Mouse (Mus musculus) limb, embryonic 10.5 days (tissue): Measurements from ENCODE around the gene Usp10. TPM values are rescaled to one million over a fixed set of nuclear protein-coding genes. Genes with fewer than 3 reads are reported as not detected.

ENCODE experiments used
- DNase-seq: peaks from one replicate; pipeline ENCODE4 v3.0.0-alpha.2; 2017; ENCODE audit warnings: low spot score
- H3K27ac ChIP-seq: fragments of 300-500 bp; sonication (generic); 2 replicates; pipeline ENCODE4 v1.5.1; 2016; ENCODE audit warnings: mild to moderate bottlenecking
- H3K27me3 ChIP-seq: fragments of 300-500 bp; sonication (generic); 2 replicates; pipeline ENCODE4 v1.6.1; 2016; ENCODE audit warnings: low read depth, mild to moderate bottlenecking; ENCODE audit not compliant: poor library complexity, severe bottlenecking
- H3K36me3 ChIP-seq: fragments of 300-500 bp; sonication (generic); 2 replicates; pipeline ENCODE4 v1.6.1; 2016; ENCODE audit warnings: mild to moderate bottlenecking, moderate library complexity
- H3K4me1 ChIP-seq: fragments of 300-500 bp; sonication (generic); 2 replicates; pipeline ENCODE4 v1.6.1; 2016
- H3K4me3 ChIP-seq: fragments of 300-500 bp; sonication (generic); 2 replicates; pipeline ENCODE4 v1.5.1; 2016; ENCODE audit warnings: mild to moderate bottlenecking, moderate library complexity
- H3K9me3 ChIP-seq: fragments of 300-500 bp; sonication (generic); replicated peaks from 2 replicates; pipeline ENCODE4 v1.6.1; 2016; ENCODE audit warnings: mild to moderate bottlenecking
- WGBS: fragments of 180-500 bp; shearing (Covaris S2); methylation state at CpG from one replicate; pipeline ENCODE4 v1.1.7; 2016; 5-methylcytosine and 5-hydroxymethylcytosine counted together
- polyA plus RNA-seq: library from polyadenylated mRNA; unstranded; fragments of >200 nt; fragmentation: Nextera tagmentation; extraction: Ambion mirVana; gene quantifications from 2 replicates; pipeline ENCODE4 v1.2.1, GENCODE M21; 2016

The Usp10 gene
- polyA plus RNA-seq, 1 experiment from 2014 or later: 226 TPM

GRCm38 (mm10) chr8:119981253-119981652 lies 71.1 kb downstream of the Usp10 start:
- no peaks in the 10 kb centered on the region for H3K27me3 ChIP-seq
- H3K27ac ChIP-seq: no peak overlapping the region
- H3K36me3 ChIP-seq: no peaks in the 10 kb centered on the region
- DNase-seq: no peak
- 79% methylated on average over 4 of the region's 4 CpGs for WGBS
- peaks cover 8% of the 10 kb centered on the region for H3K4me1 ChIP-seq
- no peaks in the 10 kb centered on the region for H3K9me3 ChIP-seq
- no peak overlapping the region for H3K4me3 ChIP-seq

DNA sequence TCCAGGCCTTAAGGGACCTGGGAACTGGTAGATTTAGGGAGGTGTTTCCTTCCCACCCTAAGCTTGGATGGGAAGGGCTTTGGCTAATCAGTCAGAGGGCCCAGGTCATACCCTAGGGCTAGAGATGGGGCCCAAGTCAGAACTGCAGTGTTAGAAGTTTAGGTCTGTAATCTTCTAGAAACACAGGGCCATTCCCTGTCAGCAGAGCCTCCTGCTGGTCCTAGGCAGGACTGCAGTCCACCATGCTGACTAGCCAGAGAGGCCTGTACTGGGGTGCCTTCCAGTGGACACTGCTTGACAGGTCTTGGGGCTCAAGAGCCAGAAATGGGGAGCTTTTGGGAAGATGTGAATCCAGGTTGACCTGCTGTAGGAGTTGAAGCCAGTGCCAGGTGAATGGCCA lies 73.9 kb downstream of the Usp10 start:
- Histone ChIP-seq H3K4me1 (peaks cover 5% of the 10 kb centered on the region), H3K9me3 (no peaks in the 10 kb centered on the region), H3K27me3 (no peaks in the 10 kb centered on the region), H3K4me3 (no peak overlapping the region), H3K36me3 (no peaks in the 10 kb centered on the region), H3K27ac (no peak overlapping the region)
- no peak for DNase-seq

DNA sequence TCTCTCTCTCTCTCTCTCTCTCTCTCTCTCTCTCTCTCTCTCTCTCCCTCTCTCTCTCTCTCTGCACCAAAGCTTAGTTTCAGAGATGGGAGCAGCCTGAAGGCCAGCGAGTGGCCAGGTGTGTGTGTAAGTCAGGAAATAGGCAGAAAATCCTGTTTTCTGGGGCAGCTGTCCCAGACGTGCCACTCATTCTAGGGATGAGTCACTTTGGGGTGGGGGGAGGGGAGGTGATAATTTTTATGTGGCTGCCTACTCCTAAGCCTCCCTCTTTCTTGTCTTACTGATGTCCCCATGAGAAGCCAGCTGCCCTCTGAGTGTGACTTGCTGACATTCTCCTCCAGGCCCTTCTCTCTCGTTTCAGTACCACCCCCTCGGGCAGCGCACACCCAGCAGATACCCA lies 76.0 kb downstream of the Usp10 start:
- DNase-seq: no peak
- Histone ChIP-seq H3K4me1 (no peaks in the 10 kb centered on the region), H3K4me3 (no peak overlapping the region), H3K27me3 (peaks cover 8% of the 10 kb centered on the region), H3K9me3 (no peaks in the 10 kb centered on the region), H3K27ac (no peak overlapping the region), H3K36me3 (no peaks in the 10 kb centered on the region)
- 69% methylated on average over 5 of the region's 5 CpGs for WGBS

DNA sequence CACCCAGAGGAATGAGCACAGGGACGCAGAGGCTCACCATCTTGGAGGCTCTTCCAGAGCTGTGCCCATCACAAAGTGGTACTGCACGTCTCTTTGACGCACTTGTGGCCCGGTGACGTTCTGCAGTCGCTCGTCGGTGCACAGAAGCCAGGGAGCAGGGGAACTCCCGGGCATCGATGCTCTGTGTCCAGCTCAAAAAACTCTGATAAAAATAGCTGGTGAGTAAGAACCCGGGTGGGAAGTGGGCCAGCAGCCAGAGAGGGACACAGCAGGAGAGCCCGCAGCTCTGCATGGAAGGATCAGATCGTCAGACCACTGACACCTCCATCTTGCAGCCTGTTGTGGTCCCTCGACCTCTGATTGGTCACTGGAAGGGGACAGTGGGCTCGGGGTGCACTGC lies 77.9 kb downstream of the Usp10 start:
- H3K27ac ChIP-seq: no peak overlapping the region
- peaks cover 13% of the 10 kb centered on the region for H3K4me1 ChIP-seq
- H3K27me3 ChIP-seq: peaks cover 27% of the 10 kb centered on the region
- H3K4me3 ChIP-seq: no peak overlapping the region
- H3K9me3 ChIP-seq: no peaks in the 10 kb centered on the region
- DNase-seq: no peak
- 71% methylated on average over 15 of the region's 15 CpGs for WGBS
- no peaks in the 10 kb centered on the region for H3K36me3 ChIP-seq

DNA sequence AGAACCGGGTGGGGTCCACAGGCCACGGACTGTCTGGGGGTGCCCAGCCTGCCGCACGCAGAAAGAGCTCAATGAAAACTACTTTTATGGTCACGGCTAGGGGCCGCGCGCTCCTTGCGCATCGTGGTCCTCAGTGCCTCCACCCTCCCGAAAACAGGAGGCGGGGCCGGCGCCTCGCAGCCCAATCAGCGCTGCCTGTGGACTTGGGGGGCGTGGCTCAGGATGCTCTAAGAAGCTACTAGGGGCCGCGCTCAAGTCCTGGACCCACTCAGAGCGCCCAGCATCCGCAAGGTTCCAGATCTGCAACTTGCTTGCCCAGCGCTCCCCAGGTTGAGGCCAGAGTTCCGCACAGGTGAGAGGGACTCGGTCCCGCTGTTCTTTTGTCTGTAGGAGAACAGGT lies 82.1 kb downstream of the Usp10 start, which contains the start of gene Crispld2:
TSS of gene Crispld2 (plus strand) at position 190 of the 400 bp plus-strand sequence.
- Histone ChIP-seq H3K4me3 (peak within 1 kb of the TSS; percentile 50), H3K27me3 (peaks cover 42% of the 10 kb centered on the region), H3K27ac (peak within 1 kb of the TSS; percentile 38), H3K36me3 (no peaks in the 10 kb centered on the region), H3K4me1 (peaks cover 44% of the 10 kb centered on the region), H3K9me3 (no peaks in the 10 kb centered on the region)
- DNase-seq: peak; percentile 92
- WGBS: under 1% methylated on average over 25 of the region's 25 CpGs

- no peaks in the 10 kb centered on the region for H3K36me3 ChIP-seq
- 64% methylated on average over 7 of the region's 7 CpGs for WGBS
- no peaks in the 10 kb centered on the region for H3K9me3 ChIP-seq
- H3K27me3 ChIP-seq: peaks cover 42% of the 10 kb centered on the region
- peaks cover 59% of the 10 kb centered on the region for H3K4me1 ChIP-seq
- peak; percentile 50 for DNase-seq
- no peak overlapping the region for H3K4me3 ChIP-seq
- peak overlapping the region; percentile 54; the same call in 1 of the 2 replicates for H3K27ac ChIP-seq
These were observed 84.0 kb downstream of the Usp10 start for GRCm38 (mm10) chr8:119994114-119994513.

DNA sequence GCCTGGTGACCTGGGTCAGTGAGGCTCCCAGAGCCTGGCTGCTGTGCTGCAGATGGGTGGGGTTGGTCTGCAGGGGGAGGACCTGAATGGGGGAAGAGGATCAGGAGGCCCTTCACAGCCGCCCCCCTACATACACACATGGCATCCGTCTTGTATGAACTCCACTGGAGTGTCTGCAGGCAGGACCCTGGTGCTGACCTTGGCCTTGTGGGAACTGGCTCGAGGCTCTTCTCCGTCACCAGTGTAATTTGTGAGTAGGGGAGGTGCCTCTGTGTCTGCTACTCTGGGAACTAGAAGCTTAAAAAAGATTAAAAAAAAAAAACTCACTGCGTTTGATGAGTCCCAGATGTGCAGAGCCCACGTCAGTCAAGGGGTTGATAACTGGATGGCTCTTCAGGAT lies 84.4 kb downstream of the Usp10 start:
- Histone ChIP-seq H3K27ac (peak overlapping the region; percentile 54; the same call in 1 of the 2 replicates), H3K36me3 (no peaks in the 10 kb centered on the region), H3K4me1 (peaks cover 59% of the 10 kb centered on the region), H3K27me3 (peaks cover 42% of the 10 kb centered on the region), H3K4me3 (no peak overlapping the region), H3K9me3 (no peaks in the 10 kb centered on the region)
- WGBS: 14% methylated on average over 6 of the region's 6 CpGs
- DNase-seq: no peak

DNA sequence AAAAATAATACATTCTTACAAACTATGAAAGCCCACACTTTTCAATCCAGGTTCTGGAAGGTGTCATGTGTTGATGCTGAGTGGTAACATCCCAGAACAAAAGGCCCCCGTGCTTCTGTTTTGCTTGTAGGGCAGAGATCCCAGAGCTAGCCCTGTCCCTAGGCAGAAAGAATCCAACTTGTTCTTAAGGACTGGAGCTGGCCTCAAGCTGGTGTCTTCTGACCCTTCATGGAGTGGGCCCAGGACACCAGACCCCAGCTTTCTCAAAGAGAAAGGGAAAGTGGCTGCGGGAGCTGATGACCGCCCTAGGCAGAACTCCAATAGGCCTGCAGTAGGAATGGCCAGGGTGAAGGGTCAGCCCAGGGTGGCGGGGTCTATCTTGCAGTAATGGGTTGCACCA lies 87.1 kb downstream of the Usp10 start:
- no peaks in the 10 kb centered on the region for H3K9me3 ChIP-seq
- peaks cover 71% of the 10 kb centered on the region for H3K4me1 ChIP-seq
- WGBS: 78% methylated on average over 4 of the region's 4 CpGs
- H3K4me3 ChIP-seq: no peak overlapping the region
- H3K36me3 ChIP-seq: no peaks in the 10 kb centered on the region
- peak overlapping the region; percentile 33; the same call in 1 of the 2 replicates for H3K27ac ChIP-seq
- no peak for DNase-seq
- peaks cover 22% of the 10 kb centered on the region for H3K27me3 ChIP-seq

- no peak overlapping the region for H3K4me3 ChIP-seq
These were observed 90.3 kb downstream of the Usp10 start for GRCm38 (mm10) chr8:120000461-120000860.

DNA sequence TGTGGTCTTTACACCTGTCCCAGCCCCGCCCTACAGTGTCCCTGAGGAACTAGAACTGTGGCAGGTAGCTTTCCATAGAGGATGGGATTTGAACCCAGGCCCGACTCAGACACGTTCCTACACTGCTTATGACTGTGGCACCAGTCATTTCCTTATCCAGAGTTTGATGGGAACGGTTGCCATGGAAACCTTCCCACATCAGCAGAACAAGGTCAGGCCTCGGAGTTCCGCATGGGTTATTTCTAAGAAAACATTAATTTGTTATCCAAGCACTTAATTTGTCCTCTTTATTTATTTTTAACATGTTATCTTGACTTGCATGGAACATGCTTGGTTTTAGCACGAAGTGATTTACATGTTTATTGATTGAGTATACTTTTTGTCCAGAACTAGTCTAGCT lies 91.6 kb downstream of the Usp10 start:
- no peak overlapping the region for H3K4me3 ChIP-seq
- WGBS: 82% methylated on average over 7 of the region's 7 CpGs
- no peaks in the 10 kb centered on the region for H3K27me3 ChIP-seq
- no peaks in the 10 kb centered on the region for H3K9me3 ChIP-seq
- no peak for DNase-seq
- peak overlapping the region; percentile 27; the same call in 1 of the 2 replicates for H3K27ac ChIP-seq
- no peaks in the 10 kb centered on the region for H3K36me3 ChIP-seq
- peaks cover 78% of the 10 kb centered on the region for H3K4me1 ChIP-seq

More at GRCm38 (mm10) chr8:120000461-120000860, 90.3 kb downstream of the Usp10 start:
- no peaks in the 10 kb centered on the region for H3K36me3 ChIP-seq
- H3K9me3 ChIP-seq: no peaks in the 10 kb centered on the region
- DNase-seq: no peak
- H3K27ac ChIP-seq: peak overlapping the region; percentile 27; the same call in 1 of the 2 replicates
- H3K4me1 ChIP-seq: peaks cover 71% of the 10 kb centered on the region
- 70% methylated on average over 8 of the region's 8 CpGs for WGBS
- no peaks in the 10 kb centered on the region for H3K27me3 ChIP-seq

GRCm38 (mm10) chr8:120002348-120002747 lies 92.2 kb downstream of the Usp10 start:
- 73% methylated on average over 9 of the region's 9 CpGs for WGBS
- H3K27ac ChIP-seq: peak overlapping the region; percentile 47
- peaks cover 78% of the 10 kb centered on the region for H3K4me1 ChIP-seq
- H3K27me3 ChIP-seq: no peaks in the 10 kb centered on the region
- H3K36me3 ChIP-seq: no peaks in the 10 kb centered on the region
- no peaks in the 10 kb centered on the region for H3K9me3 ChIP-seq
- H3K4me3 ChIP-seq: no peak overlapping the region
- DNase-seq: no peak

GRCm38 (mm10) chr8:120004154-120004702 lies 94.1 kb downstream of the Usp10 start:
- Histone ChIP-seq H3K27me3 (no peaks in the 10 kb centered on the region), H3K4me3 (no peak overlapping the region), H3K27ac (peak overlapping the region; percentile 70), H3K36me3 (no peaks in the 10 kb centered on the region), H3K4me1 (peaks cover 70% of the 10 kb centered on the region), H3K9me3 (no peaks in the 10 kb centered on the region)
- peak; percentile 52 for DNase-seq
- whole genome bisulfite sequencing: 26% methylated on average over 14 of the region's 14 CpGs

DNA sequence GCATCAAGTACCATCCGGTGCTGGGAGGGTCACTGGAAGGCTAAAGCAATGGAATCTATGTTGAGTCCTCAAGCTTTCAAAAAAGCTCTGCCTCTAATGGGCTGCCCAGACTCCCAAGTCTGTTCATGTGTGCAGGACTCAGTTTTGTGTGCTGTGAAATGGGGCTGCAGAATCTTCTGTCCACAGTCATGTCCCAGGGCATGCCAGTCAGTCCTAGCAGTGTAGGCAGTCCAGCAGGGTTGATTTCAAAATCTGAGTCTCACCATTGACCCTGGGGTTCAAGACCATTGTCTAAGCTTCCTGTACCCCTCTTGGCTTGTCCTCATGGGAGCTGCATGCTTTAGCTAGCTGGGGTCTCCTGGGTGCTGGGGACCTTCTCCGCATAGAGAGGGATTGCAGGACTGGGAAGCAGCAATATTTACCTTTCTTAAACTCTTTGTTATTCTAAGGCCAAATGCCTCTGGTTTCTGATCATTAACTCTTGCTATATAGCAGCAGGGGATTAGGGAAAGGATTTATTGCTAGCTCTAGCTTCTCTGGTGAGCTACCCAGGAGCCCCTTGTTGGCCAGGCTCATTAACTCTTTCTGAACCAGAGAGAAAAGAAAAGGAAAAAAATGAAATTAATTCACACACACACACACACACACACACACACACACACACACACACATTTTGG lies 94.7 kb downstream of the Usp10 start:
- 49% methylated on average over 2 of the region's 2 CpGs for WGBS

More for the DNA sequence above, 94.7 kb downstream of the Usp10 start:
- Histone ChIP-seq H3K36me3 (no peaks in the 10 kb centered on the region), H3K4me3 (no peak overlapping the region), H3K4me1 (peaks cover 74% of the 10 kb centered on the region), H3K9me3 (no peaks in the 10 kb centered on the region), H3K27ac (peak overlapping the region; percentile 70), H3K27me3 (no peaks in the 10 kb centered on the region)
- DNase-seq: peak; percentile 38
